Comparison of ENCODE assay signal across 10 mouse cellular contexts in genomic region chr9:20943911-20944310, GRCm38 (mm10). TPM values are rescaled to one million over a fixed set of nuclear protein-coding genes. Genes with fewer than 3 reads are reported as not detected.
DNase-seq lines count a peak whose midpoint lies in the region; ATAC-seq and TF ChIP-seq lines count a peak whose summit lies in the region.
"Had no signal": no experiment of that assay in that cellular context is flagged by ENCODE, and none has a peak within 500 bp of the region (broad histone marks: within the 10 kb centered on the region; RNA-seq: fewer than 3 reads in every experiment).

No protein-coding gene starts in this region.

- peaks cover 35% of the 10 kb centered on the region for H3K36me3 ChIP-seq in heart, embryonic 14.5 days (ENCODE audit: control insufficient read depth, insufficient read depth, low read length)
- peaks cover 18% of the 10 kb centered on the region for H3K36me3 ChIP-seq in embryonic facial prominence, embryonic 11.5 days (replicated peaks; ENCODE audit: control insufficient read depth, insufficient read depth, low read depth, low read length)
- peaks cover 41% of the 10 kb centered on the region for H3K36me3 ChIP-seq in limb, embryonic 14.5 days (ENCODE audit: control insufficient read depth, insufficient read depth, low read length)
- H3K36me3 ChIP-seq in liver, embryonic 11.5 days (ENCODE audit: control insufficient read depth, insufficient read depth, low read length): peaks cover 39% of the 10 kb centered on the region

- ATAC-seq in heart, embryonic 14.5 days (ENCODE audit: insufficient number of reproducible peaks, insufficient read depth, low FRiP score, low read depth): no peak
- peak; percentile 71; the same call in 1 of the 2 replicates for ATAC-seq in embryonic facial prominence, embryonic 11.5 days (replicated peaks; ENCODE audit: insufficient number of reproducible peaks, low FRiP score, low TSS enrichment, low read depth)
- ATAC-seq in limb, embryonic 14.5 days (ENCODE audit: low FRiP score, low read depth): peak; percentile 51
- ATAC-seq in liver, embryonic 11.5 days (replicated peaks; ENCODE audit: low FRiP score): no peak

- H3K4me2 ChIP-seq in heart, embryonic 14.5 days (ENCODE audit: low read length): no peak overlapping the region
- peak overlapping the region; percentile 10; the same call in 1 of the 2 replicates for H3K4me2 ChIP-seq in embryonic facial prominence, embryonic 11.5 days (ENCODE audit: low read depth, low read length)
- no peak overlapping the region for H3K4me2 ChIP-seq in limb, embryonic 14.5 days (replicated peaks; ENCODE audit: low read depth, low read length, severe bottlenecking)
- no peak overlapping the region for H3K4me2 ChIP-seq in liver, embryonic 11.5 days

- H3K27ac ChIP-seq in heart, embryonic 14.5 days (replicated peaks in 1 of 2; ENCODE audit: control insufficient read depth in 1 of 2, insufficient read depth in 1 of 2, low read depth in 2 of 2, low read length in 2 of 2): no peak overlapping the region
- no peak overlapping the region for H3K27ac ChIP-seq in embryonic facial prominence, embryonic 11.5 days (replicated peaks; ENCODE audit: low read depth, low read length)
- 0 out of 2 replicates have a peak overlapping the region, but pooled peaks have one; percentile 28 for H3K27ac ChIP-seq in limb, embryonic 14.5 days (replicated peaks; ENCODE audit: low read depth, low read length)
- H3K27ac ChIP-seq in liver, embryonic 11.5 days (ENCODE audit: low read depth, low read length): no peak overlapping the region

- no peaks in the 10 kb centered on the region for H3K27me3 ChIP-seq in heart, embryonic 14.5 days (ENCODE audit: control insufficient read depth, insufficient read depth, low read length)
- no peaks in the 10 kb centered on the region for H3K27me3 ChIP-seq in embryonic facial prominence, embryonic 11.5 days (ENCODE audit: control insufficient read depth, insufficient read depth, low read length)
- no peaks in the 10 kb centered on the region for H3K27me3 ChIP-seq in limb, embryonic 14.5 days (ENCODE audit: control insufficient read depth, insufficient read depth, low read length)
- no peaks in the 10 kb centered on the region for H3K27me3 ChIP-seq in liver, embryonic 11.5 days (replicated peaks; ENCODE audit: control insufficient read depth, insufficient read depth, low read length)

- no peak overlapping the region for H3K4me3 ChIP-seq in heart, embryonic 14.5 days (ENCODE audit: control insufficient read depth in 1 of 2, insufficient read depth in 1 of 2, low read depth in 1 of 2, low read length in 2 of 2)
- H3K4me3 ChIP-seq in embryonic facial prominence, embryonic 11.5 days (ENCODE audit: low read depth, low read length): no peak overlapping the region
- H3K4me3 ChIP-seq in limb, embryonic 14.5 days (replicated peaks; ENCODE audit: low read length): no peak overlapping the region
- H3K4me3 ChIP-seq in liver, embryonic 11.5 days (ENCODE audit: low read depth, low read length): no peak overlapping the region

- intact Hi-C loops in left cerebral cortex, postnatal 25 days (cut with DNase I): no loop called here

- 40% methylated on average over 2 of the region's 2 CpGs for WGBS in heart, embryonic 14.5 days
- 8% methylated on average over 2 of the region's 2 CpGs for WGBS in embryonic facial prominence, embryonic 11.5 days
- 4% methylated on average over 2 of the region's 2 CpGs for WGBS in limb, embryonic 14.5 days
- 60% methylated on average over 2 of the region's 2 CpGs for WGBS in liver, embryonic 11.5 days

- TF ChIP-seq POLR2A in limb, embryonic 14.5 days (IDR thresholded peaks at IDR 0.05; ENCODE audit: borderline replicate concordance, extremely low read depth, insufficient read depth, insufficient read length): no peak

- no peaks in the 10 kb centered on the region for H3K9me3 ChIP-seq in heart, embryonic 14.5 days (ENCODE audit: control insufficient read depth, low read length)
- no peaks in the 10 kb centered on the region for H3K9me3 ChIP-seq in embryonic facial prominence, embryonic 11.5 days (replicated peaks; ENCODE audit: control insufficient read depth, low read length)
- H3K9me3 ChIP-seq in limb, embryonic 14.5 days (ENCODE audit: control insufficient read depth, low read length): no peaks in the 10 kb centered on the region
- H3K9me3 ChIP-seq in liver, embryonic 11.5 days (ENCODE audit: control insufficient read depth, low read length): no peaks in the 10 kb centered on the region

- peaks cover 0 to 2% of the 10 kb centered on the region in 2 experiments; a peak in 1 of 4 replicates for H3K4me1 ChIP-seq in heart, embryonic 14.5 days (ENCODE audit: control insufficient read depth in 2 of 2, insufficient read depth in 2 of 2, low read length in 2 of 2)
- peaks cover 6% of the 10 kb centered on the region; the same call in 1 of the 2 replicates for H3K4me1 ChIP-seq in embryonic facial prominence, embryonic 11.5 days (ENCODE audit: control insufficient read depth, insufficient read depth, low read length)
- peaks cover 13% of the 10 kb centered on the region; the same call in 1 of the 2 replicates for H3K4me1 ChIP-seq in limb, embryonic 14.5 days (ENCODE audit: control insufficient read depth, insufficient read depth, low read length)
- peaks cover 13% of the 10 kb centered on the region for H3K4me1 ChIP-seq in liver, embryonic 11.5 days (replicated peaks; ENCODE audit: control insufficient read depth, insufficient read depth, low read length)

- peak overlapping the region; percentile 38; the same call in 1 of the 2 replicates for H3K9ac ChIP-seq in heart, embryonic 14.5 days (ENCODE audit: low read length)
- no peak overlapping the region; the same call in 1 of the 2 replicates for H3K9ac ChIP-seq in embryonic facial prominence, embryonic 11.5 days (replicated peaks; ENCODE audit: low read length)
- no peak overlapping the region for H3K9ac ChIP-seq in limb, embryonic 14.5 days (ENCODE audit: low read depth, low read length, severe bottlenecking)
- H3K9ac ChIP-seq in liver, embryonic 11.5 days (ENCODE audit: low read depth, low read length): no peak overlapping the region

- DNase-seq in heart, postnatal 4 days: no peak
- DNase-seq in ES-CJ7 (ENCODE audit: low read depth, low spot score): peak; percentile 58
- DNase-seq in embryonic facial prominence, embryonic 11.5 days (ENCODE audit: low spot score): peak; percentile 72
- DNase-seq in limb, embryonic 14.5 days (ENCODE audit: low spot score): peak; percentile 32
- DNase-seq in cerebellum, postnatal 10 days: no peak
- no peak for DNase-seq in left cerebral cortex, postnatal 25 days (ENCODE audit: low spot score in 2 of 2)
- no peak for DNase-seq in liver, embryonic 11.5 days (ENCODE audit: low spot score)
- DNase-seq: layer of hippocampus, postnatal 36 days; thymus, adult 2 months had no signal

RNA-seq across cellular contexts. Expression of gene Dnmt1, which starts 15.8 kb away (rescaled TPM):
- polyA plus RNA-seq in heart, embryonic 14.5 days (2014; fragmentation: Nextera tagmentation; extraction: Ambion mirVana): 35.2 and 39.4 TPM in 2 replicates
- 10 to 100 TPM; 66.7 to 68.2 TPM for total RNA-seq in heart, postnatal 4 days (2021)
- polyA plus RNA-seq in embryonic facial prominence, embryonic 11.5 days (2014; fragmentation: Nextera tagmentation; extraction: Ambion mirVana): 82.0 and 88.1 TPM in 2 replicates
- 115 and 118 TPM in 2 replicates for polyA plus RNA-seq in limb, embryonic 14.5 days (2012; rRNA removed)
- 60.9 and 62.0 TPM in 2 replicates for polyA plus RNA-seq in limb, embryonic 14.5 days (2014; fragmentation: Nextera tagmentation; extraction: Ambion mirVana)
- total RNA-seq in left cerebral cortex, postnatal 25 days (2021): 10 to 100 TPM; 40.0 to 42.9 TPM
- polyA plus RNA-seq in liver, embryonic 11.5 days (2014; fragmentation: Nextera tagmentation; extraction: Ambion mirVana): 85.1 and 87.5 TPM in 2 replicates

RNA-seq across cellular contexts. Expression of gene S1pr2, which starts 32.7 kb away (rescaled TPM):
- 20.1 and 21.5 TPM in 2 replicates for polyA plus RNA-seq in heart, embryonic 14.5 days (2014; fragmentation: Nextera tagmentation; extraction: Ambion mirVana)
- total RNA-seq in heart, postnatal 4 days (2021): 10 to 100 TPM in 1 of 2 experiments, 1 to 10 TPM in 1; 8.4 to 11.1 TPM
- 37.5 and 43.6 TPM in 2 replicates for polyA plus RNA-seq in embryonic facial prominence, embryonic 11.5 days (2014; fragmentation: Nextera tagmentation; extraction: Ambion mirVana)
- 28.3 and 37.6 TPM in 2 replicates for polyA plus RNA-seq in limb, embryonic 14.5 days (2012; rRNA removed)
- polyA plus RNA-seq in limb, embryonic 14.5 days (2014; fragmentation: Nextera tagmentation; extraction: Ambion mirVana): 59.9 and 67.9 TPM in 2 replicates
- total RNA-seq in left cerebral cortex, postnatal 25 days (2021): 1 to 10 TPM; 2.2 to 2.8 TPM
- polyA plus RNA-seq in liver, embryonic 11.5 days (2014; fragmentation: Nextera tagmentation; extraction: Ambion mirVana): 15.2 and 16.8 TPM in 2 replicates

RNA-seq across cellular contexts. Expression of gene Eif3g, which starts 45.5 kb away (rescaled TPM):
- polyA plus RNA-seq in heart, embryonic 14.5 days (2014; fragmentation: Nextera tagmentation; extraction: Ambion mirVana): 188 and 202 TPM in 2 replicates
- 100 to 1,000 TPM; 116 to 126 TPM for total RNA-seq in heart, postnatal 4 days (2021)
- polyA plus RNA-seq in embryonic facial prominence, embryonic 11.5 days (2014; fragmentation: Nextera tagmentation; extraction: Ambion mirVana): 352 TPM in 2 replicates
- polyA plus RNA-seq in limb, embryonic 14.5 days (2012; rRNA removed): 167 and 179 TPM in 2 replicates
- polyA plus RNA-seq in limb, embryonic 14.5 days (2014; fragmentation: Nextera tagmentation; extraction: Ambion mirVana): 287 and 289 TPM in 2 replicates
- total RNA-seq in left cerebral cortex, postnatal 25 days (2021): 100 to 1,000 TPM; 113 to 123 TPM
- 440 and 448 TPM in 2 replicates for polyA plus RNA-seq in liver, embryonic 11.5 days (2014; fragmentation: Nextera tagmentation; extraction: Ambion mirVana)

RNA-seq across cellular contexts. Expression of gene Ppan, which starts 55.9 kb away (rescaled TPM):
- 28.2 and 30.0 TPM in 2 replicates for polyA plus RNA-seq in heart, embryonic 14.5 days (2014; fragmentation: Nextera tagmentation; extraction: Ambion mirVana)
- 10 to 100 TPM; 18.4 to 19.6 TPM for total RNA-seq in heart, postnatal 4 days (2021)
- 64.3 and 65.0 TPM in 2 replicates for polyA plus RNA-seq in embryonic facial prominence, embryonic 11.5 days (2014; fragmentation: Nextera tagmentation; extraction: Ambion mirVana)
- 147 and 175 TPM in 2 replicates for polyA plus RNA-seq in limb, embryonic 14.5 days (2012; rRNA removed)
- 79.8 and 82.7 TPM in 2 replicates for polyA plus RNA-seq in limb, embryonic 14.5 days (2014; fragmentation: Nextera tagmentation; extraction: Ambion mirVana)
- total RNA-seq in left cerebral cortex, postnatal 25 days (2021): 10 to 100 TPM; 19.9 to 21.1 TPM
- polyA plus RNA-seq in liver, embryonic 11.5 days (2014; fragmentation: Nextera tagmentation; extraction: Ambion mirVana): 170 and 178 TPM in 2 replicates

RNA-seq across cellular contexts. Expression of gene Mrpl4, which starts 58.6 kb away (rescaled TPM):
- 151 and 160 TPM in 2 replicates for polyA plus RNA-seq in heart, embryonic 14.5 days (2014; fragmentation: Nextera tagmentation; extraction: Ambion mirVana)
- total RNA-seq in heart, postnatal 4 days (2021): 10 to 100 TPM; 85.7 to 98.0 TPM
- 139 and 147 TPM in 2 replicates for polyA plus RNA-seq in embryonic facial prominence, embryonic 11.5 days (2014; fragmentation: Nextera tagmentation; extraction: Ambion mirVana)
- 89.0 and 114 TPM in 2 replicates for polyA plus RNA-seq in limb, embryonic 14.5 days (2012; rRNA removed)
- 115 and 118 TPM in 2 replicates for polyA plus RNA-seq in limb, embryonic 14.5 days (2014; fragmentation: Nextera tagmentation; extraction: Ambion mirVana)
- total RNA-seq in left cerebral cortex, postnatal 25 days (2021): 10 to 100 TPM; 61.5 to 64.2 TPM
- polyA plus RNA-seq in liver, embryonic 11.5 days (2014; fragmentation: Nextera tagmentation; extraction: Ambion mirVana): 138 and 145 TPM in 2 replicates

Comparison
In these comparisons a context has a peak if more than half of its experiments do, and no peak if none do; other contexts are left out.
1. ATAC-seq: peak in embryonic facial prominence, embryonic 11.5 days (single experiment) and limb, embryonic 14.5 days (single experiment); none in heart, embryonic 14.5 days (single experiment) and liver, embryonic 11.5 days (single experiment).
2. DNase-seq: peak in ES-CJ7 (single experiment), embryonic facial prominence, embryonic 11.5 days (single experiment) and limb, embryonic 14.5 days (single experiment); none in heart, postnatal 4 days (single experiment), cerebellum, postnatal 10 days (0 of 2), left cerebral cortex, postnatal 25 days (0 of 2) and liver, embryonic 11.5 days (single experiment).